Mouse (Mus musculus) heart, embryonic 13.5 days (tissue): ENCODE results near the gene BC003965. TPM values are rescaled to one million over a fixed set of nuclear protein-coding genes. Genes with fewer than 3 reads are reported as not detected.
A peak's percentile ranks its signal among the peaks of the same experiment; 100 is the strongest.

Experiments
- ATAC-seq: fragments of 200-750 bp; cut with Nextera tagmentation; 2 replicates; pipeline ENCODE4 v1.8.0; 2017; ENCODE audit warnings: moderate TSS enrichment; ENCODE audit not compliant: insufficient number of reproducible peaks, low FRiP score, low TSS enrichment; ENCODE audit errors: extremely low read depth
- H3K27ac ChIP-seq: fragments of 300-500 bp; sonication (generic); replicated peaks from 2 replicates; pipeline ENCODE4 v1.5.1; 2015; ENCODE audit warnings: moderate library complexity, mild to moderate bottlenecking, inconsistent platforms
- H3K27me3 ChIP-seq: fragments of 300-500 bp; sonication (generic); replicated peaks from 2 replicates; pipeline ENCODE4 v1.6.1; 2015; ENCODE audit warnings: mild to moderate bottlenecking, inconsistent platforms
- H3K36me3 ChIP-seq: fragments of 300-500 bp; sonication (generic); 2 replicates; pipeline ENCODE4 v1.6.1; 2015; ENCODE audit warnings: mild to moderate bottlenecking, inconsistent platforms
- H3K4me1 ChIP-seq: fragments of 300-500 bp; sonication (generic); 2 replicates; pipeline ENCODE4 v1.6.1; 2015; ENCODE audit warnings: inconsistent platforms
- H3K4me2 ChIP-seq: fragments of 300-500 bp; sonication (generic); 2 replicates; pipeline ENCODE4 v1.6.1; 2015; ENCODE audit warnings: inconsistent platforms, mild to moderate bottlenecking, moderate library complexity
- H3K4me3 ChIP-seq: fragments of 300-500 bp; sonication (generic); 2 replicates; pipeline ENCODE4 v1.5.1; 2015; ENCODE audit warnings: moderate library complexity, mild to moderate bottlenecking, inconsistent platforms
- H3K9ac ChIP-seq: fragments of 300-500 bp; sonication (generic); 2 replicates; pipeline ENCODE4 v1.6.1; 2015; ENCODE audit warnings: inconsistent platforms, mild to moderate bottlenecking, moderate library complexity
- H3K9me3 ChIP-seq: fragments of 300-500 bp; sonication (generic); 2 replicates; pipeline ENCODE4 v1.6.1; 2016; ENCODE audit warnings: inconsistent platforms
- WGBS: fragments of 180-500 bp; shearing (Covaris S2); methylation state at CpG from one replicate; pipeline ENCODE4 v1.1.7; 2015; ENCODE audit warnings: mixed read lengths; 5-methylcytosine and 5-hydroxymethylcytosine counted together
- polyA plus RNA-seq: library from polyadenylated mRNA; unstranded; fragments of >200 nt; fragmentation: Nextera tagmentation; extraction: Ambion mirVana; gene quantifications from 2 replicates; pipeline ENCODE4 v1.2.1, GENCODE M21; 2015

BC003965 gene
- 22.0 and 25.2 TPM in 2 replicates for polyA plus RNA-seq

DNA sequence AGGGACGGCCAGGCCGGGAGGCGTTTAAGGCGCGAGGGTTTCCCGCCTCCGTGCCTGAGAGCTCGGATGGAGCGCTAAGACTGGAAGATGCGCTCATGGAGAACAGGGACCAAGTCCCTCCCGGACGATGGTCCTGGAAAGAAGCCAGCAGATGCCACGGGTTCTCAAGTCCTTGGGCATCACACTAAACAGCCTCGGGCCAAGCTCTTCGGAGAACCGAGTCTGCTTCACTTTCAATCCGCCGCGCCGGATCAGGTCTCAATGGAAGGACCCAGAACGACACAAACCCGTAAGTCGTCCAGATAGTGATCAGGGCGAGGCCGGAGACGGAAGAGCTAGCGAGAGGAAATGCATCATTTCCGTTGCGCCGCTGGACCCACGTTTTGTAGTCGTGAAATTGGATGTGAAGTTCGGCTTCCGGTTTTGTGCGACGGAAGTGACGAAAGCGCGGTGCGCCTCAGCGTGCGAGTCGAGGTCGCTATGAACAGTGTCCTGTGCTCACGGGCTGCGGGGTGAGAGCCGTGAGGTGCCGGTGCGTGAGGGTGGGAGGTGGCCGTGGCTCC is at the start of gene BC003965:
Gene BC003965 (plus strand): TSS at position 426 of the 563 bp plus-strand sequence.
- Histone ChIP-seq H3K4me3 (peak within 1 kb of the TSS; percentile 74), H3K9ac (peak within 1 kb of the TSS; percentile 88), H3K36me3 (peaks cover 7% of the 10 kb centered on the region; the same call in 1 of the 2 replicates), H3K4me2 (peak within 1 kb of the TSS; percentile 90), H3K4me1 (peaks cover 35% of the 10 kb centered on the region), H3K9me3 (no peaks in the 10 kb centered on the region), H3K27ac (peak within 1 kb of the TSS; percentile 91), H3K27me3 (peaks cover 29% of the 10 kb centered on the region)
- peak; percentile 62 for ATAC-seq
- under 1% methylated on average over 50 of the region's 50 CpGs for WGBS

DNA sequence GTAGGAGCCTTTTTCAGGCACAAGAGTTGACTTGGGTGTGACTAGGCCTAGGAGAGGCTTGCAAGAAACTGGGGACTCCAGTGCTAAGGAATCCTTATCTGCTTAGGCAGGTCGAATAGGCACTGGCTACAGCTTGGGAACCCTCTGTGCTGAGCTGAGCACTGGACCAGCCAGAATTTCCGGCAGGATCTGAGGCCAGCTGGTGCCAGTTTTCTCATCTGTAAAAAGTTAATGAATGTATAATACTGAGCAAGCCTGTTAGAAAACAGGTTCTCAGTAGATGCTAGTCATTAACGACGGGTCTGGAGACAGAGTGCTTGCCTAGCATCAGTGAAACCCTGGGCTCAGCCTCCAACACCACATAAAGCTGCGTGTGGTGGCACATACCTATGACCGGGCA is 48.7 kb upstream of the BC003965 start:
- H3K36me3 ChIP-seq: no peaks in the 10 kb centered on the region; the same call in 1 of the 2 replicates
- no peak overlapping the region for H3K4me3 ChIP-seq
- 0 out of 2 replicates have a peak overlapping the region, but pooled peaks have one; percentile 16 for H3K9ac ChIP-seq
- no peak overlapping the region for H3K4me2 ChIP-seq
- H3K9me3 ChIP-seq: no peaks in the 10 kb centered on the region
- no peaks in the 10 kb centered on the region for H3K27me3 ChIP-seq
- H3K27ac ChIP-seq: no peak overlapping the region
- 84% methylated on average over 6 of the region's 6 CpGs for WGBS
- no peak for ATAC-seq
- H3K4me1 ChIP-seq: peaks cover 12% of the 10 kb centered on the region

- Histone ChIP-seq H3K4me3 (no peak overlapping the region), H3K9me3 (no peaks in the 10 kb centered on the region), H3K4me2 (no peak overlapping the region), H3K27me3 (no peaks in the 10 kb centered on the region), H3K4me1 (peaks cover 10% of the 10 kb centered on the region), H3K9ac (no peak overlapping the region), H3K36me3 (no peaks in the 10 kb centered on the region; the same call in 1 of the 2 replicates), H3K27ac (no peak overlapping the region)
- WGBS: 96% methylated on average over 1 of the region's 1 CpGs
- ATAC-seq: no peak
Measured at GRCm38 (mm10) chr17:25138803-25139202, 45.6 kb upstream of the BC003965 start.

GRCm38 (mm10) chr17:25139960-25140359 is 44.4 kb upstream of the BC003965 start:
- Histone ChIP-seq H3K4me2 (no peak overlapping the region), H3K36me3 (peaks cover 7% of the 10 kb centered on the region; the same call in 1 of the 2 replicates), H3K9me3 (no peaks in the 10 kb centered on the region), H3K27me3 (no peaks in the 10 kb centered on the region), H3K4me3 (no peak overlapping the region), H3K27ac (no peak overlapping the region), H3K9ac (no peak overlapping the region), H3K4me1 (0 out of 2 replicates have a peak, but pooled peaks cover 7% of the 10 kb centered on the region)
- WGBS: 74% methylated on average over 4 of the region's 4 CpGs
- ATAC-seq: no peak

DNA sequence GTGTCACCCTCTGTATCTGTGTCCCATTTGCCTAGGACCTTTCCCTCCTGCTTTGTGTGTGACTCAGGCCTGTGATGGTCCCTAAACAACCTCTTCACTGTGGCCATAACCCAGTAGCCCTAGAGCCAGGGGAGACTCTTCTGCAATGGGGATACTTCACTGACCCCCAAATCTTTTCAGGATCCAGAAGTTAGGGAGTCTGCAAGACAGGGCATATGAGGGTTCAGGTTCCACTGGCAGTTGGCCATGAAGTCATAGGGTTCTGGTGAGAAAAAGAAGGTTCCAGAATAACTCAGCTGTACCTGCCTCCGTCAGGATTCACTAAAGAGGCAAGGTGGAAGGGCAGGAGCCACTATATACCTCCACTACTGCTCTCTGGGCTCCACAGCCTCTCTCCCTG is 22.2 kb upstream of the BC003965 start, which contains the start of gene Ccdc154:
Gene Ccdc154 (plus strand): TSS at position 301 of the 400 bp plus-strand sequence.
- Histone ChIP-seq H3K27ac (no peak within 1 kb of the TSS), H3K36me3 (peaks cover 41% of the 10 kb centered on the region), H3K4me2 (no peak within 1 kb of the TSS), H3K9me3 (no peaks in the 10 kb centered on the region), H3K4me3 (no peak within 1 kb of the TSS), H3K27me3 (no peaks in the 10 kb centered on the region; the same call in 1 of the 2 replicates), H3K4me1 (peaks cover 5% of the 10 kb centered on the region; the same call in 1 of the 2 replicates), H3K9ac (no peak within 1 kb of the TSS)
- 83% methylated on average over 1 of the region's 1 CpGs for WGBS
- ATAC-seq: no peak

DNA sequence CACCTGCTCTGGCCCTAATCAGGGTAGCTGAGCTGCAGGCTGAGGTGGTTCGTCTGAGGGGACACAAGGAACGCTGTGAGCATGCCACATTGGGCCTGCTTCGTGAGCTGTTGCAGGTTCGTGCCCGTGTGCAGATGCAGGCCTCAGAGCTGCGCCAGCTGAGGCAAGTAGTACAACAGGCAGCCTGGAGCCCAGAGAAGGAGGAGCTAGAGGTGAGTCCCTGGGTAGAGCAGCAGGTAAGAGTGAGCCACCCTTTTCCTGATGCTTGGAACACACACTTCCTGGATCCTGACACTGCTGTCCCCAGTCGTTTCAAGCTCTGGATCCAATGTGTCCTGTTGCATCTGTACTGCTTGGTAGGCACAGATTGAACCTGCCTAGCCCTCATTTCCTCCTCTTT is 21.0 kb upstream of the BC003965 start:
- no peak for ATAC-seq
- WGBS: 69% methylated on average over 7 of the region's 7 CpGs
- peaks cover 30% of the 10 kb centered on the region for H3K36me3 ChIP-seq

DNA sequence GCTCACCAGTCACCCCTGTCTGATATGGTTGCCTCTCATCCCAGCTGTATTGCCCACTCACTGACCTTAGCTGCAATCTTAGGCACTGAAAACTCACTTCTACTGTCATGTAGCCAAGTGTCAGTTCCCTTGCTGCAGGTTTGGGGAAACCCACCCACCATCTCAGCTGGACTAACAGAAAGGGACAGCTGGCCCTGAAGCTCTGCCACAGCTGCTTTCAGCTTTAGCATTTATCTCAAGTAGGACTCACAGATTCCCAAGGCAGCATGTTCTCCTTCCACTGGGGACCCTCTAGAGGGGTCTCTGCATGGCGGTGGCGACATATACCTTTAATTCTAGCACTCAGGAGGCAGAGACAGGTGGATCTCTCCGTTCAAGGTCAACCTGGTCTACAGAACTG is 19.6 kb upstream of the BC003965 start:
- ATAC-seq: no peak
- H3K27ac ChIP-seq: no peak overlapping the region
- H3K4me3 ChIP-seq: no peak overlapping the region
- H3K9me3 ChIP-seq: no peaks in the 10 kb centered on the region
- no peak overlapping the region for H3K4me2 ChIP-seq
- H3K27me3 ChIP-seq: no peaks in the 10 kb centered on the region; the same call in 1 of the 2 replicates
- peaks cover 20% of the 10 kb centered on the region for H3K36me3 ChIP-seq
- peaks cover 5% of the 10 kb centered on the region; the same call in 1 of the 2 replicates for H3K4me1 ChIP-seq
- WGBS: 88% methylated on average over 3 of the region's 3 CpGs
- no peak overlapping the region for H3K9ac ChIP-seq

More for the DNA sequence above, 21.0 kb upstream of the BC003965 start:
- H3K9me3 ChIP-seq: no peaks in the 10 kb centered on the region
- H3K4me3 ChIP-seq: no peak overlapping the region
- peaks cover 5% of the 10 kb centered on the region; the same call in 1 of the 2 replicates for H3K4me1 ChIP-seq
- H3K27me3 ChIP-seq: no peaks in the 10 kb centered on the region; the same call in 1 of the 2 replicates
- no peak overlapping the region for H3K27ac ChIP-seq
- H3K9ac ChIP-seq: no peak overlapping the region
- no peak overlapping the region for H3K4me2 ChIP-seq

GRCm38 (mm10) chr17:25165970-25166671 is 18.2 kb upstream of the BC003965 start:
- Histone ChIP-seq H3K9ac (no peak overlapping the region), H3K4me1 (peaks cover 5% of the 10 kb centered on the region; the same call in 1 of the 2 replicates), H3K4me3 (no peak overlapping the region), H3K4me2 (no peak overlapping the region), H3K27ac (no peak overlapping the region), H3K36me3 (peaks cover 7% of the 10 kb centered on the region), H3K27me3 (no peaks in the 10 kb centered on the region; the same call in 1 of the 2 replicates), H3K9me3 (no peaks in the 10 kb centered on the region)
- ATAC-seq: no peak
- 37% methylated on average over 6 of the region's 6 CpGs for WGBS

DNA sequence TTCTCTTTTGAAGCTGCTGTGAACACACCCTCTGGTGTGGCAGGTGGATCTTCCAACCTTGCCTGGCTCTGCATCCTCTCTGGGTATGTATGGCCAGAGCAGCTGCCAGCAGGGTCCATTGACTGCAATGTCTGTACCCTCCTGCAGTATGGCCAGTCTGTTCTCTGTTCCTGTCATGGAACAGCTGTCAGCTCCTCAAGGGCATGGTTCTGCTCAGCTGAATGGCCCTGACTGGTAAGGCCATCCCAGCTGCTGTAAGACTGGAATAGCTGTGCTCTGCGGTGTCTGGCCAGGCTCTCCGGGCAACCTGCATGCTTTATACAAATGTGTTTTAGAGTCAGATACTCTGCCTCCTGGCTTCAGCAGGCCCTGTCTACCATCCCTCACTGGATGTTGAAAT is 14.6 kb upstream of the BC003965 start:
- no peaks in the 10 kb centered on the region; the same call in 1 of the 2 replicates for H3K27me3 ChIP-seq
- no peak for ATAC-seq
- H3K9me3 ChIP-seq: no peaks in the 10 kb centered on the region
- no peak overlapping the region; the same call in 1 of the 2 replicates for H3K9ac ChIP-seq
- no peaks in the 10 kb centered on the region for H3K36me3 ChIP-seq
- H3K4me1 ChIP-seq: peaks cover 11% of the 10 kb centered on the region
- H3K27ac ChIP-seq: no peak overlapping the region
- H3K4me2 ChIP-seq: no peak overlapping the region
- WGBS: 66% methylated on average over 2 of the region's 2 CpGs
- no peak overlapping the region for H3K4me3 ChIP-seq

- H3K27ac ChIP-seq: no peak overlapping the region
- peaks cover 16% of the 10 kb centered on the region for H3K27me3 ChIP-seq
- H3K4me2 ChIP-seq: no peak overlapping the region
- no peaks in the 10 kb centered on the region for H3K9me3 ChIP-seq
- H3K4me3 ChIP-seq: no peak overlapping the region
- 83% methylated on average over 3 of the region's 3 CpGs for WGBS
- ATAC-seq: no peak
- peaks cover 6% of the 10 kb centered on the region for H3K4me1 ChIP-seq
- no peak overlapping the region for H3K9ac ChIP-seq
- no peaks in the 10 kb centered on the region for H3K36me3 ChIP-seq
Measured at GRCm38 (mm10) chr17:25172558-25172957, 11.8 kb upstream of the BC003965 start.

- Histone ChIP-seq H3K4me1 (peaks cover 6% of the 10 kb centered on the region; the same call in 1 of the 2 replicates), H3K4me3 (no peak within 1 kb of the TSS), H3K9me3 (no peaks in the 10 kb centered on the region), H3K36me3 (no peaks in the 10 kb centered on the region), H3K27ac (no peak within 1 kb of the TSS), H3K27me3 (peaks cover 36% of the 10 kb centered on the region), H3K4me2 (no peak within 1 kb of the TSS), H3K9ac (no peak within 1 kb of the TSS)
- ATAC-seq: no peak
- WGBS: 66% methylated on average over 9 of the region's 9 CpGs
Measured at GRCm38 (mm10) chr17:25175411-25175810, 8.9 kb upstream of the BC003965 start, which contains the start of gene Gm38655. Gene Gm38655 (minus strand): TSS chr17:25175471.
